Mouse (Mus musculus) gastrocnemius, postnatal 10 days (tissue): ENCODE measurements around the gene Cryl1. TPM values are rescaled to one million over a fixed set of nuclear protein-coding genes. Genes with fewer than 3 reads are reported as not detected.

Experiments
- DNase-seq: peaks from one replicate; pipeline ENCODE4 v3.0.0; 2021; ENCODE audit warnings: mixed read lengths
- total RNA-seq, 2 experiments: library from RNA; stranded (reverse); gene quantifications; 2 replicates each; pipeline ENCODE4 v1.2.3; 2021

Cryl1 gene
- total RNA-seq, 2 experiments from 2014 or later = 4.7 to 6.8 TPM

- no peak for DNase-seq
Measured at GRCm38 (mm10) chr14:57230264-57231015, 167.9 kb downstream of the Cryl1 start.

Other genes with a start within 250 kb of the Cryl1 start
- gene Ift88, start 25.5 kb upstream of the Cryl1 start, total RNA-seq = 1 to 10 TPM; 5.2 to 5.3 TPM
- 1 to 10 TPM; 7.7 to 9.3 TPM for gene Il17d, start 126.2 kb upstream of the Cryl1 start, total RNA-seq
- gene Eef1akmt1, start 173.1 kb upstream of the Cryl1 start, total RNA-seq = 10 to 100 TPM; 23.2 to 27.4 TPM